In the genomic region with DNA sequence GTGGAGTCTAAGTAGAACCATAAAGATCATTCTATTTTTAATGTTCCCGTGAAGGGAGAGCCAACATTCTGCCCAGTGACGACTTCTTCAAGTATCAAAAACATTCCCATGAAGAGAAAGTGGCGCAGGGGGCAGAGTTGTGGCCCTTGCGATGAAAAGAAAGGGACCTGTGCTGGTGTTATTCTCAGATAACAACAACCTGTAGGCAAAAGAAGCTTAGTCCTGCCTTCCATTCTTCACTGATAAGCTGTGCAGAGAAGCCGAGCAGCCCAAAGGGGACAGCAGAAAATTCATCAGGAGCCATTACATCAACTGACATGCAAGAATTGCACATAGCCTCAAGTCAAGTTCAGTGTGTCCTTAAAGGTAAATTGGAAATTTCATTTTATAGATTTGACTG, we compare ENCODE assay signal across 36 mouse cellular contexts. TPM values are rescaled to one million over a fixed set of nuclear protein-coding genes. Genes with fewer than 3 reads are reported as not detected.
DNase-seq lines count a peak whose midpoint lies in the region; ATAC-seq and TF ChIP-seq lines count a peak whose summit lies in the region.
"Had no signal": no experiment of that assay in that cellular context is flagged by ENCODE, and none has a peak within 500 bp of the region (broad histone marks: within the 10 kb centered on the region; RNA-seq: fewer than 3 reads in every experiment).

No protein-coding gene starts in this region.

- no peaks in the 10 kb centered on the region for H3K27me3 ChIP-seq in heart, embryonic 14.5 days (ENCODE audit: control insufficient read depth, insufficient read depth, low read length)
- H3K27me3 ChIP-seq in liver, embryonic 15.5 days = no peaks in the 10 kb centered on the region
- H3K27me3 ChIP-seq in intestine, embryonic 16.5 days (replicated peaks; ENCODE audit: control insufficient read depth, insufficient read depth, low read length) = no peaks in the 10 kb centered on the region
- no peaks in the 10 kb centered on the region; the same call in 1 of the 2 replicates for H3K27me3 ChIP-seq in kidney, adult 2 months (replicated peaks; ENCODE audit: control insufficient read depth, insufficient read depth, low read length)
- H3K27me3 ChIP-seq: forebrain, embryonic 12.5 days; intestine, embryonic 15.5 days; neural tube, embryonic 13.5 days had no signal

- ATAC-seq in heart, embryonic 14.5 days (ENCODE audit: insufficient number of reproducible peaks, insufficient read depth, low FRiP score, low read depth) = no peak
- ATAC-seq in liver, embryonic 15.5 days (ENCODE audit: insufficient read depth) = peak; percentile 59
- ATAC-seq in intestine, embryonic 16.5 days = no peak
- ATAC-seq: midbrain, embryonic 16.5 days had no signal

- no peak overlapping the region for H3K27ac ChIP-seq in heart, embryonic 14.5 days (replicated peaks in 1 of 2; ENCODE audit: control insufficient read depth in 1 of 2, insufficient read depth in 1 of 2, low read depth in 2 of 2, low read length in 2 of 2)
- H3K27ac ChIP-seq in liver, embryonic 15.5 days (replicated peaks) = peak overlapping the region; percentile 80
- H3K27ac ChIP-seq in intestine, embryonic 16.5 days (ENCODE audit: low read length) = no peak overlapping the region
- H3K27ac ChIP-seq in kidney, adult 2 months (ENCODE audit: insufficient read depth, low read depth, low read length) = no peak overlapping the region
- H3K27ac ChIP-seq: forebrain, embryonic 12.5 days; intestine, embryonic 15.5 days; left cerebral cortex, adult 2 months; macrophage; midbrain, embryonic 10.5 days; neural tube, embryonic 13.5 days had no signal

- intact Hi-C loops in heart, postnatal 36 days (cut with DNase I) = loop anchor here (2.0 to 5.0 kb wide), 3 partner anchors 116 to 521 kb away; no protein-coding TSS in a partner anchor

- no peak for TF ChIP-seq CTCF in kidney, adult 2 months (conservative IDR thresholded peaks at IDR 0.05; ENCODE audit: insufficient read depth, insufficient read length, low read depth, low read length)

- H3K4me2 ChIP-seq in heart, embryonic 14.5 days (ENCODE audit: low read length) = peak overlapping the region; percentile 31; the same call in 1 of the 2 replicates
- H3K4me2 ChIP-seq in liver, embryonic 15.5 days = peak overlapping the region; percentile 85
- H3K4me2 ChIP-seq in intestine, embryonic 16.5 days (ENCODE audit: low read depth, low read length) = no peak overlapping the region
- H3K4me2 ChIP-seq: forebrain, embryonic 12.5 days; intestine, embryonic 15.5 days had no signal

- no peaks in the 10 kb centered on the region for H3K36me3 ChIP-seq in heart, embryonic 14.5 days (ENCODE audit: control insufficient read depth, insufficient read depth, low read length)
- H3K36me3 ChIP-seq in liver, embryonic 15.5 days (replicated peaks) = no peaks in the 10 kb centered on the region
- H3K36me3 ChIP-seq in intestine, embryonic 16.5 days (ENCODE audit: control insufficient read depth, insufficient read depth, low read length) = no peaks in the 10 kb centered on the region
- no peaks in the 10 kb centered on the region for H3K36me3 ChIP-seq in kidney, adult 2 months (ENCODE audit: control insufficient read depth, insufficient read depth, low read length)
- H3K36me3 ChIP-seq: forebrain, embryonic 12.5 days; intestine, embryonic 15.5 days; midbrain, embryonic 10.5 days; neural tube, embryonic 13.5 days had no signal

- WGBS in heart, embryonic 14.5 days = 26% methylated on average over 5 of the region's 5 CpGs
- 19% methylated on average over 5 of the region's 5 CpGs for WGBS in liver, embryonic 15.5 days (ENCODE audit: insufficient replicate concordance)
- 79% methylated on average over 5 of the region's 5 CpGs for WGBS in intestine, embryonic 16.5 days
- WGBS in kidney, adult 2 months = 83% methylated on average over 5 of the region's 5 CpGs

- H3K4me3 ChIP-seq in heart, embryonic 14.5 days (ENCODE audit: control insufficient read depth in 1 of 2, insufficient read depth in 1 of 2, low read depth in 1 of 2, low read length in 2 of 2) = no peak overlapping the region
- H3K4me3 ChIP-seq in liver, embryonic 15.5 days (replicated peaks) = peak overlapping the region; percentile 57; the same call in 1 of the 2 replicates
- no peak overlapping the region for H3K4me3 ChIP-seq in intestine, embryonic 16.5 days (ENCODE audit: low read length)
- no peak overlapping the region for H3K4me3 ChIP-seq in kidney, adult 2 months (ENCODE audit: insufficient read depth, low read depth, low read length)
- H3K4me3 ChIP-seq: forebrain, embryonic 12.5 days; intestine, embryonic 15.5 days; left cerebral cortex, adult 2 months; midbrain, embryonic 10.5 days; myocyte; neural tube, embryonic 13.5 days had no signal

- no peaks in the 10 kb centered on the region for H3K9me3 ChIP-seq in heart, embryonic 14.5 days (ENCODE audit: control insufficient read depth, low read length)
- H3K9me3 ChIP-seq in liver, embryonic 15.5 days (replicated peaks) = no peaks in the 10 kb centered on the region
- H3K9me3 ChIP-seq in intestine, embryonic 16.5 days (ENCODE audit: control insufficient read depth, low read length) = no peaks in the 10 kb centered on the region
- H3K9me3 ChIP-seq: forebrain, embryonic 12.5 days; intestine, embryonic 15.5 days; midbrain, embryonic 10.5 days; neural tube, embryonic 13.5 days had no signal

- no peak for TF ChIP-seq POLR2A in kidney, adult 2 months (IDR thresholded peaks at IDR 0.05; ENCODE audit: low read depth, low read length)

- no peak for DNase-seq in heart, postnatal 36 days
- DNase-seq in c-Kit-negative CD71-positive TER-119-positive erythroid progenitor cells, embryonic 14.5 days (ENCODE audit: low read depth, low spot score) = peak; percentile 32
- peak; percentile 59 for DNase-seq in liver
- no peak for DNase-seq in kidney, adult 2 months
- DNase-seq: adrenal gland, postnatal 14 days; cerebellum, adult 11 months; cerebellum, adult 9-11 months; gastrocnemius, postnatal 36 days; layer of hippocampus, adult 9-11 months; retina, postnatal 1 day; right cerebral cortex, postnatal 25 days; spleen, adult 18-20 months had no signal

- peaks cover 0 to 4% of the 10 kb centered on the region in 2 experiments; a peak in 1 of 4 replicates for H3K4me1 ChIP-seq in heart, embryonic 14.5 days (ENCODE audit: control insufficient read depth in 2 of 2, insufficient read depth in 2 of 2, low read length in 2 of 2)
- H3K4me1 ChIP-seq in liver, embryonic 15.5 days (replicated peaks) = peaks cover 25% of the 10 kb centered on the region
- H3K4me1 ChIP-seq in intestine, embryonic 16.5 days (ENCODE audit: control insufficient read depth, insufficient read depth, low read length) = no peaks in the 10 kb centered on the region
- no peaks in the 10 kb centered on the region for H3K4me1 ChIP-seq in kidney, adult 2 months (ENCODE audit: control insufficient read depth, insufficient read depth, low read length)
- H3K4me1 ChIP-seq: forebrain, embryonic 12.5 days; intestine, embryonic 15.5 days had no signal

- no peak overlapping the region for H3K9ac ChIP-seq in heart, embryonic 14.5 days (ENCODE audit: low read length)
- H3K9ac ChIP-seq in liver, embryonic 15.5 days = no peak overlapping the region
- no peak overlapping the region for H3K9ac ChIP-seq in intestine, embryonic 16.5 days (ENCODE audit: low read depth, low read length)
- H3K9ac ChIP-seq: forebrain, embryonic 12.5 days; intestine, embryonic 15.5 days; neural tube, embryonic 13.5 days had no signal

RNA-seq across cellular contexts. Expression of gene Gfral, which starts 24.5 kb away (rescaled TPM):
- polyA plus RNA-seq in heart, embryonic 14.5 days (2014; fragmentation: Nextera tagmentation; extraction: Ambion mirVana) = not detected in 2 replicates
- not detected for total RNA-seq in heart, postnatal 36 days (2021)
- not detected in 2 replicates for polyA plus RNA-seq in liver, embryonic 15.5 days (2015; fragmentation: Nextera tagmentation; extraction: Ambion mirVana)
- polyA plus RNA-seq in intestine, embryonic 16.5 days (2015; fragmentation: Nextera tagmentation; extraction: Ambion mirVana) = not detected in 2 replicates
- polyA plus RNA-seq in kidney, adult 2 months (2012; rRNA removed) = not detected in 2 replicates
- total RNA-seq: adrenal gland, postnatal 14 days; common myeloid progenitor, adult 5-6 weeks; gastrocnemius, adult 18-20 months; gastrocnemius, postnatal 36 days; hematopoietic stem cell, adult 5-6 weeks; left cerebral cortex, adult 2 months; left cerebral cortex, postnatal 36 days had no signal
- polyA plus RNA-seq: C2C12; embryonic facial prominence, embryonic 11.5 days; forebrain, embryonic 12.5 days; hindbrain, embryonic 16.5 days; intestine, embryonic 15.5 days; kidney, embryonic 16.5 days; large intestine, adult 2 months; limb, embryonic 14.5 days; lung, embryonic 16.5 days; macrophage; midbrain, embryonic 10.5 days; midbrain, embryonic 16.5 days; neural tube, embryonic 13.5 days; thymus, postnatal 0 days; urinary bladder, adult 2 months had no signal

Comparison
In these comparisons a context has a peak if more than half of its experiments do, and no peak if none do; other contexts are left out.
1. DNase-seq: peak in c-Kit-negative CD71-positive TER-119-positive erythroid progenitor cells, embryonic 14.5 days (single experiment) and liver (single experiment); none in heart, postnatal 36 days (0 of 2) and kidney, adult 2 months (single experiment).